Mouse (Mus musculus): ENCODE results near the gene Tsc22d4.
A peak's percentile ranks its signal among the peaks of the same experiment; 100 is the strongest.

Tsc22d4 gene

DNA sequence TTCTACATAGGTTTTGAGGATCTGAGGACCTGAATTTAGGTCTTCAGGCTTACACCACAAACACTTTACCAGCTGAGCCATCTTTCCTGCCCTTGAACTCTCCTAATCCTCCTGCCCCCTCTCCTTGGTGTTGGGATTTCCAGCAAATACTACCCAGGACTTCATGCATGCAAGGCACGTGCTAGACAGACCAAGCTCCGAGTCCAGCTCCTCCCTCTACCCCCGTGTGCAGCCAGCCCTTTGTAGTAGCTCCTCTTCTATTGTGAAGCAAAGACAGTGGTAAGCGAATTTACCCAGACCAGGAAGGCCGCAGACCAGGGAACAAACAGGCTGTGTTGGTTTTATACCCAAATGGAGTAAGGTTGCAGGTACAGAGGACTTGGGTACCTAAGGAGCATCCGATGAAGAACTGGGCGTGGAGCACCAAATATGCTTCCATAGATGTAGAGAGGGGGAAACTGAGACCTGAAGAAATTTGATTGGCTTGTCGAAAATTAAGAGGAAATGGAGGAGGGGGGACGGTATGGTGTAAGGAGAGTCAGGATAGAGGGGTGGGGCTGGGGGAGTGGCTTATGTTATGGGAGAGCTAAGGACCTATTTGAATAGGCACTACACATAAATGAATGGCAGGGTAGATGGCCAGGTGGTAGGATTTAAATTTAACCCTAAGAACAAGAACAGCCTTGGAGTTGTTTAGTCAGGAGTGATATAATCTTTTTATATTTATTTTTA is 19.2 kb downstream of the Tsc22d4 start:
- DNase-seq (ENCODE audit: low spot score), result no peak

DNA sequence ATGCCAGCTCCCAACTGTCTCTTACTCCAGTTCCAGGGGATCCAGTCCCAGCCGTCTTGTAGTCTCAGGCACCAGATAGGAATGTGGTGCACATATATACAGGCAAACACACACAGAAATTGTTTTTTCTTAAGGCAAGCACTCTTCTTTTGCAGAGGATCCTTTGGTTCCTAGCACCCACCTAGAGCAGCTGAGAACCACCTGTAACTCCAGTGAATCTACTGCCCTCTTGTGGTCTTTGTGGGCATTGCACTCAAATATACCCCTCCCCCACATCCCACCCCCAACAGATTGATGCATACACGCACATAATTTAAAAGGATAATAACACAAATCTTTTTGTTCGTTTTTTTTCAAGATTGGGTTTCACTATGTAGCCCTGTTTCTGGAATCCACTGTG is 20.7 kb downstream of the Tsc22d4 start:
- no peak for DNase-seq (ENCODE audit: low spot score)

DNA sequence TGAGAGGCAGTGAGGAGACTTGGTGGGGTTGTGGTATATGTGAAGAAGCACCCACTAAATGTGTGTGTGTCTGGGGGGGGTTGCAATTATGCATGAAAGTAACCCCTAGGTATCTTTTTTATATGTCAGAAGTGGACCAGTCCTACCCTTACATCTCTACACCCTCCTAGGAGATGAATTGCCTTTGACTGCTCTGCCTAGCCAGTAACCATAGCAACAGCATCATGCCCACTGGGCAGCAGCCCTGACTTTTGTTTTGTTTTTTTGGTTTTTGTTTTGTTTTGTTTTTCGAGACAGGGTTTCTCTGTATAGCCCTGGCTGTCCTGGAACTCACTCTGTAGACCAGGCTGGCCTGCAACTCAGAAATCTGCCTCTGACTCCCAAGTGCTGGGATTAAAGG is 22.9 kb downstream of the Tsc22d4 start:
- no peak for DNase-seq (ENCODE audit: low spot score)

DNA sequence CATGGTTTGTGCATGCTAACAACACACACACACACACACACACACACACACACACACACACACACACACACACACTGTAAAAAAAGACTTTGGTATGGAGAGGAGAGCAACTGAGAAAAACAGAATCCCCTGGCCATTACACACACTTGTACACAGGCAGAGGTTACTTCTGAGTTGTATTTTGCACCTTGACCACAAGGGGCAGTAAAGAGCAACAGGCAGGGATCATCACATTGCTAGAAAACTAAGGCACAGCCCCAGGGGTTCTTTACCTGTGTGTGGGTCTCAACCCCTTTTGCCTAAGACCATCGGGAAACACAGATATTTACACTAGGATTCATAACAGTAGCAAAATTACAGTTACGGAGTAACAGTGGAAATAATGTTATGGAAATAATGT is 25.2 kb downstream of the Tsc22d4 start:
- DNase-seq (ENCODE audit: low spot score), result no peak

DNA sequence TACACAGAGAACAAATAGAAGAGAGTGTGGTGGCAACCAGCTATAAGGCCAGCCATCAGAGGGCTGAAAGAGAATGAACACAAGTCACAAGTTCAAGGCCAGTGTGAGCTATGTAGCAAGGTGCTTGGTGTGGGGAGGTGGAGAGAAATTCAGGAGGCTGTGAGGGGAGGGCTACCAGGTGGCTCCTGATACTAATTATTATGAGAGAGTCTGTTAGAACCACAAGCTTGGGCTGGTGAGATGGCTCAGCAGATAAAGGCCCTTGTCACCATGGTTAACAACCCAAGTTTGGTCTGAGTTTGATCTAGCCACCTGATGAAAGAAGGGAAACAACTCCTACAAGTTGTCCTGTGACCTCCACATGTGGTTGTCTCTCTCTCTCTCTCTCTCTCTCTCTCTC is 27.2 kb downstream of the Tsc22d4 start:
- DNase-seq (ENCODE audit: low spot score), result no peak

DNA sequence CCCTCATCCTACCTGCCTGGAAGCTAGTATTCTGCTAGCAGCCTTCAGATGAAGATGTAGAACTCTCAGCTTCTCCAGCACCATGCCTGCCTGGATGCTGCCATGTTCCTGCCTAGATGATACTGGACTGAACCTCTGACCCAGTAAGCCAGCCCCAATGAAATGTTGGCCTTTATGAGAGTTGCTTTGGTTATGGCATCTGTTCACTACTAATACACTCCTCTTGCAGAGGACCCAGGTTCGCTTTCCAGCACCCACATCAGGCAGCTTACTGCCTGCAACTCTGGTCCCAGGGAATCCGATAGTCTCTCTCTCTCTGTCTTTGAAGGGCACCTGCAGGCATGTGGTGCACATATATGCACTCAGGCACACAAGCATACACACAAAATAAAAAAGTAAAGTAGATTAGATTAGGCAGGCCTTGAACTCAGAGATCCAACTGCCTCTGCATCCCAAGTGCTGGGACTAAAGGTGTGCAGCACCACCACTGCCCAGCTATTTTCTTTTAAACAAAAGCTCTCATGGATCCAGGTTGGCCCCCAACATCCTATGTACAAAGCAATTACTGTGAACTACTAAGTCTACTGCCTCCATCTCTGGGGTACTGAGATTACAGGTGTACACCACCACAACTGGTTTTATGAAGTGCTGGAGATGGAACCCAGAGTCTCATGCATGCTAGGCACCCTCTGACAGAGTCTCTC is 30.2 kb downstream of the Tsc22d4 start:
- DNase-seq (ENCODE audit: low spot score), result no peak

DNA sequence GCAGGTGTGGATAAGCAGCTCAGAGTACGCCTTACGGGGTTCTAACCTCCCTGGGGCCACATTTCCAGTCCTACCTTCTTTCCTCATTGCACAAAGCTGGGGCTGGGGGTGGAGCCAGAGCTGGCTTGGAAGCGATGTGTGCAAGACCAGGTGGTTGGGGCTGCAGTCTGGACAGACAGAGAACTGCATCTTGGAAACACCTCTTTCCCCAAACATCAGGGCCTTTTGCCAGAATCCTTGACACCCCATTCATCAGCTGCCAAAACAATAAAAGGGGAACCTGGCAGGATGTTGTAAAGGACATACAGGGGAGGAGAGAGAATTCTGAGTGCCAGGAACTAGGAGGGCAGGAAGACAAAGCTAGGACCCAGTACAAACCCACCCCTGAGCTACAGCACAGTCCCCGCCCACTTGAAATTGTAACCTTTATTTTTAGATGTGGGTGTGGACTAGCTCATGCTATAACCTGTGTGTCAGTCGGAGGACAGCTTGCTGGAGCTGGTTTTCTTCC is 30.9 kb downstream of the Tsc22d4 start:
- peak; percentile 39 for DNase-seq (ENCODE audit: low spot score)

DNA sequence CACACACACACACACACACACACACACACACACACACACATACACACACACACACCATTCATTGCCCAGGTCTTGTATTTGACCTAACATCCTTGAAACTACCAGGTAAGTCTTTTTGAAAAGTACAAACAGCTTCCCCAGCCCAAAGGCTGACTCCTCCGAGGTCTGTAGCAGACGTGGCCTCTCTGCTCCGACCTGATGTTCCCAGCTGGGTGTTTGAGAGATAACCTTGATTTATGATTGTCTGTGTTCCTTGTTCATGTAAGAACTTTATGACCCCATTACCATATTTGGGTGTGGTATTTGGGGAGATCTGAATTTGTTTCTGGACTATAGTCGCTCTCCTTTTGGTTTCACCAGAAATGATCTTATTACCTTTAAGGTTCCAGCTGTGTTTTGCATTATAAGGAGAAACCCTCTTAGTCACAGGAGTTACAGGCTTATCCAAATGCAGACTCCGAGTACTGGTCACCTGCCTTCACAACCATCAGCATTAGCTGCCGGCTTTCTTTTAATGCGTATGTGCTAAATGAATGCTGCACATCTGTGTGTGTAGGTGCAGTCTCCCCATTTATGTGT is 31.8 kb downstream of the Tsc22d4 start:
- DNase-seq (ENCODE audit: low spot score), result no peak

DNA sequence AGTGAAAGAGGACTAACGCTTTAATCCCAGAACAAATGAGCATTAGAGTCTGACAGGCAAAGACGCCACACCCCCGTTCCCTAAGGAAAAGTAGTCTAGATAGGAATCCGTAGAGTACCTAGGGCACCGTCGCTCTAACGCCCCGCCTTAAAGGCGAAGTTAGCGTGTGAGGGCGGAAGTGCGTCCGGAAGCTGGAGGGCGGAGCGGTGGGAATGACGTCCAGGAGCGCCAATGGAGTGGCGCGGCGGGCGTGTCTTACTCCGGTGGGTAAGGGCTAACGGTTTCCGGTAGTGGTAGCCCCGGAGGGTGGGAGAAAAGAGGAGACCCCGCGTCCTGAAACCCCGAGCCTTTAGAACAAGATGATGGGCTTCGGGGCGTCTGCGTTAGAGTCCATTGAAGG is 33.1 kb downstream of the Tsc22d4 start, which contains the start of gene Ppp1r35:
Gene Ppp1r35 (plus strand): TSS at position 215 of the 400 bp plus-strand sequence.
- DNase-seq (ENCODE audit: low spot score), result peak; percentile 97

DNA sequence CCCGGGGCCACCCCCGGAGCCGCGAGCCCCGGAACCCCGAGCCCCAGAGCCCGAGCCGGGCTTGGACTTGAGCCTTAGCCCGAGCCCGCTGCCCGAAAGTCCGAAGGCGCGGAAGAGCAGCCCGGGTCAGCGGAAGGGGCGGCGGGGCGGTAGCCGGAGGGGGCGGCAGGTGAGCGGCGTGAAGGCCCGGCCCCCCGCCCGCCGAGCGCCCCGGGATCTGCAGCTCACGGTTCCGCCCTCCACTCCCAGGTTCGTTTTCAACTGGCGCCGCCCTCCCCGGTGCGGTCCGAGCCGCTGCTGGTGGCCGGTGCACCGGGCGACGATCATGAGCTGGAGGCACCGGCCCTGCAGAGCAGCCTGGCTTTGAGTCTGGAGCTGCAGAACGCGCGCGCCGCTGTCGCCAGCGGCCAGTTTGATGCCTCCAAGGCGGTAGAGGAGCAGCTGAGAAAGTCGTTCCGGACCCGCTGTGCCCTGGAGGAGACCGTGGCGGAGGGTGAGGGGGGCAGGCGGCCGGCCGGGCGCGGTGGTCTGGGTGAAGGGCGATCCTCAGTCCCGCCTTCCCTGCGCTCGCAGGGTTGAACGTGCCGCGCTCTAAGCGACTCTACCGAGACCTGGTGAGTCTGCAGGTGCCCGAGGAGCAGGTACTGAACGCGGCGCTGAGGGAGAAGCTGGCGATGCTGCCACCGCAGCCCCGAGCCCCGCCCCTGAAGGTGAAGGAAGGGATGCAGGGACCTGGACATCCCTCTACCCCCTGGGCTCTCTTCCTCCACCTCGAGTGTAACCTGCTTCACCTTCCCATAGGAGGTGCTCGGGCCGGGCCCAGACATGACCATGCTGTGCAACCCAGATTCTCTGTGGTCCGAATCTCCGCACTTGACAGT is 33.8 kb downstream of the Tsc22d4 start:
- peak; percentile 26 for DNase-seq (ENCODE audit: low spot score)

DNA sequence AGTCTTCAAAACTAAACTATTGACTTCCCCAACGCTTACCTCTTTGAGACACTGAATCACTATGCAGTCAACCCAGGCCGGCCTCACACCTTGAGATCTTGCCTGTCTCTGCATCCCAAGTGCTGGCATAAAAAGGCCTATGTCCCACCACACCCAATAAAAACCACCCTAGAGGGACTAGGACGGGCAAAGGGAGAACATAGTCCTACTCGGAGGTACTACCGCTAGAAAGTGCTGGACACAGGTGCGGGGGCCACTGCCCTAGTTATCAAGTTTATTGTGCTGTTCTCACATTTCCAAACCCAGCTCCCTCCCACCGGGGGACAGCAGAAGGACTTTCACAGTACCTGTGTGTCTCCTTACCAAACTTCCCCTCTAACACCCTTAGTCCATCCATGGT is 36.1 kb downstream of the Tsc22d4 start:
- DNase-seq (ENCODE audit: low spot score), result no peak

DNA sequence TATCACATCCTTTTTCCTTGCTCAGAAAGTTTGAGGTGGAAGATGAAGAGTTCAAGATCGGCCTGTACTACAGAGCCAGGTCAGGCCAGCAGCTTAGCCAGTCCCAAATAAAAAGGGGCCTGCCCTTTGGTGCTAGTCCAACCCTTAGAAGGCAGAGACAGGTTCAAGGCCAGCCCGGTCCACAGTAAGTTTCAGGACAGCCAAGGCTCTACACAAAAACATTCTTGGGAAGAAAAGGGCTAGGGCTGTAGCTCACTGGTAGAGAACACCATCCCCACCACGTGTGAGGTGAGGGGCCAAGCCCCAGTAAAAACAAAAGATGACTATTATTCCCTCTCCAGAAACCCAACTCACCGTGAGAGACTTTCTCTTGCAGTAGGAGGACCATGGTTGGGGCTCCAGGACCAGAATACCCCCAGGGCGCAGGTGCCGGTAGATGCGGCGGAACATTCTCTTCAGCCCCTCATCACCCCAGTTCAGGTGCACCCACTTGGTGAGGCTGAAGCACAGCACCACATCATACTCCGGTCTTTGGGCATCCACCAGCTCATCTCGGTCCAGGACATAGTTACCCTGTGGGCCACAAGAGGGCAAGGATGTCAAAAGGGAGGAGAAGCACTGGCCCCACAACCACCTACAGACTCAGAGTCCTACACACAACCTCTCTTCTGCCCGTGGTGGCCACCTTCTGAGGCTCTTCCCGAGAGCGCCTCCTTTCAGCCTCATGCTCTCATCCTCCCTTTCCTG is 37.4 kb downstream of the Tsc22d4 start:
- no peak for DNase-seq (ENCODE audit: low spot score)

DNA sequence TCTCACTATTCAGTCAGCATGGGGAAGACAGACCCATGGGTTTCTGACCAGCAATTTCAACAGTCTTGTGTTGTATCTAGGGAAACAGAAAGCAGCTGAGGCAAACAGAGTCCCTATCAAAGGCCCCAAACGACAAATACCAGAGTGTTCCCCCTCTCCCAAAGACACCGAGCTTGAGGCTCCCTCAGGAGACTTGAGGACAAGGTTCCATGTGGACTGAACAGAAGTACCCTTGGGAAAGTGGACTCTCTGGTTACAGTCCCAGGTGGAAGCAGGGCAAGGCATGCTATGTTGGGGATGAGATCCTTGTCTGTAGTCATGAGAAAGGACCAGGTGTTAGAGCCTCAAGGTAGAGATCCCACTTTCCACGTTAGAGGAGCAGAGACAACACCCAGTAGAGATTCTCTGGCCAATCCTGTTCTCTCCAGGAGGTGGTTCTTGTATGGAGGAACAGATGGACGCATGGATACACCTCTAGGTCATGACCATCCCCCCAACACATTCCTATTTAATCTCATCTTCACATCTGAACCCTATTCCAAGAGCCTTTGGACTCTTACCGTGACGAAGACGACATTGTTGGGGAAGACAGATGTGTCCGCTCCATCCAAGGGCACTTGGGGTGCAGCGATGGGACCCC is 38.5 kb downstream of the Tsc22d4 start:
- no peak for DNase-seq (ENCODE audit: low spot score)

DNA sequence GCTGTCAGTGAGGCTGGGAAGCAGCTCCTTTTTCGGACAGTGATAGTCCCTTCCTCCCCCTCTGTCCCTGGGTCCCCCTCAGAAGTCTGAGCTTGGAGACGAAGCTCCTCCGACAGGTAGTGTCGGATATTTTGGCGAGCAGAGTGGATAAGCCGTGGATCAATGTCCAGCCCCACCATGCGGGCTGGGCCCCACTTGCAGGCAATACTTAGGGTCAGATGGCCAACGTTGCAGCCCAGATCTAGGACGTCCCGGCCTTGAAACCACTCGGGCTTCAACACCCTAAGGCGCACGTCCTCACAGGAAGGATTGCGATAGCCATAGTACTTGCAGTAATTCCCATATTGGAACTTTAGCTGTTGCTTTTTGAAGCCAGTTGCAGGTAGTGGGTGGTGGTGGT is 39.0 kb downstream of the Tsc22d4 start:
- peak; percentile 18 for DNase-seq (ENCODE audit: low spot score)

DNA sequence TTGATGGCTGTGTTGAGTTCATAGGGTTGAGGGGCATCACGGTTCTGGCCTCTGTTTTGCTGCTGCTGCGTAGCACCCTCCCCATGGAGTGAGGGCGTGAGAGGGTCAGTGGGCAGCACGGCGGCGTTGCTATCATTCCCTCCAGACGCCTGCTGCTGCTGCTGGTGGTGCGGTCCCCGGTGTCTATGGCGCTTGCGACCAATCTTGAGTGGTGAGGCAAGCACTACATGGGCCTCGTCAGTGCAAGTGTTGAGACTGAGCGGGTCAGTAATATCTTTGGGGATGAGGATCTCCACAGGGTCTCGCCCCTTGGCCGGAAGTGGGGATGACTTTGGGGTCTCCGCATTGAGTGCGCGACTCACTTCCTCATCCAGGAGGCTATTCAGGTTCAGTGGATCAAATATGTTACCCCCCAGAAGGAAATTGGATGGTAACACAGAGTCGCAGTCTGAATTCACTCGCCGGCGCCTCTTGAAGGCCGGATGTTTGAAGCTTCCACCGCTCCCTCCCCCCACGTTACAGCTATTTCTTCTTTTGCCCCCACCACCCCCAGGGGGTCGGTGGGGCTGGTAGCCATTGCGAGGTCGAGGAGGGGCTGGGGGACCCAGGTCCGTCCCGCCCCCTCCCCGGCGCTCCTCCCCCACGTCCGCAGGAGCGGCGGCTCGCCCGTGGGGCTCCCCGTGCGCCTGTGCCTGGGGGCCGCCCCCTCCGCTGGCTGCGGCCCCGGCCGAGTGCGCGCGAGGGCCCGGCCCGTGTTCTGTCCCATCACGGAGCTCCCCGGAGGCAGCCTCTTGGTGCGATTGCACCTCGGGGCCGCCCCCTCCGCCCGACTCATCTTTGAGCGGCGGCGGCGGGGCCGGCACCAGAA is 39.9 kb downstream of the Tsc22d4 start:
- DNase-seq (ENCODE audit: low spot score), result peak; percentile 68

DNA sequence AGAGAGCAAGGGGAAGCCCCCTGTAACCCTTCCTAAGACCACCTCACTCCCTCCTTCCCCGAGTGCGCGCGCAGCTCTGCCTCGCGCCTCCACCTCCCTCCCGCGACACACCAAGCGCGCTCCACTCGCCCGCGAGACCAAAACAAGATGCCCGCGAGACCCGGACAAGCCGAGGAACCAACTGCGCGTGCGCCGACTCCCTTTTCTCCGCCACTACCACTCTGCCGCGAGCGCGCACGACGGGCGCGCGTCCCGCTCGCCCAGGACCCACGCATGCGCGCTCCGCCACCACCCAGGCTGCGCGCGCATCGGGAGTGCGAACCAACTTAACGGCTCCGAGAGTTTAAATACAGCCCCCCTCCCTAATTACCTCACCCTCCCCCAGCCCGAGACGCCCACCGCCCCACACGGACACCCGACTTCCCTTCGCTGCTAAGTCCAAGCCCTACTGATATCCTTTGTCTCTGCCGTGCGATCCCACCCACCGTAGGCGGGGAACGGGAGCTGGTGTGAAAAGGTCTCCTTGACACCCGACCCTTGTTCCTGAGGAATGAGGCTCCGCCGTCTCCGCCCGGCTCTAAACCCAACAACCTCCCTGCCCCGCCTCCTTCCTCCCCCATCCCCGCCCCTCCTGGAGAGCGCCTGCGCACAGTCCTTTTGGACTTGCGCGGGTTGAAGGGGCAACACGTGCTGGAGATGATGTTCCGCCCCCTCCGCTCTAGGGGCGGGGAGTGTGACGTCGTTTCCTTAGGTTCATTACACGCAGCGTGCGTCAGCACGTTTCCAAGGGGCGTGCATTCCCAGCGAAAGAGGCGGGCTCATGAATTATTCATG is 40.8 kb downstream of the Tsc22d4 start:
- peak; percentile 99 for DNase-seq (ENCODE audit: low spot score)

DNA sequence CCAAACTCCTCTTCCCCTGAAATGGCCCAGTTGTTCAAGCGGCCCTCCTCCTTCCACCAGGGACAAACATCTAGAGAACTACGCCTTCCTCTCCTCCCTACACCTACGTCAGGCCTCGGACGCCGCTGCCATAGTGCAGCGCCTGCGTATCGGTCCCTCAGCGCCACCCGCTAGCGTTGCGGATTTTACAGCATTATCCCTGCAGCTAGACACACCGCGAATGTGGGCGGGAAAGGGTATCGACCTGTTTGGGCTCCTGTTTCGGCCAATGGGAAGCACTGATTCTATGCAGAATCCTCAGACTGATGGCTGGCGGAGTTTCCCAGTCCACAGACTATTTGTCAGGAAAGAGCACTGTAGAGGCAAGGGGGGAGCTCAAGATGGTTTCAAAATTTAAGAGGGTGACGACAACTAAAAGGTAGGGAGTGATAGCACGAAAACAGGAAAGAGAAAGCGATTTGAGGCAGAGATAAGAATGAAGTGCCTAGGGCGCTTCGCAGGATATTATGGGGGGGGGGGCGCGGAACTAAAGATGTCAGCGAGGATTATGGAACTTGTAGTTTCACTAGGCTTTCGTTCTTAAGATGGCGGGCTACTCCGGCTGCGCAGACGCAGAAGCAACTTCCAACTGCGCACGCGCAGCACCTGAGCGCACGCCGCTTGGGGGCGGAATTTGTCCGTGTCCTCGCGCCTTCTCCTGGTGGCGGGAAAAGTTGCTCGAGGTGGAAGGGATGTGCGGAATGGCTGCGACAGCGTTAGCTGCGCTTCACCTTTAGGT is 41.8 kb downstream of the Tsc22d4 start, which contains the start of the genes Mepce and Zcwpw1:
Gene Mepce (minus strand): TSS at position 505 of the 778 bp plus-strand sequence.
Gene Zcwpw1 (plus strand): TSS at position 648 of the 778 bp plus-strand sequence.
- peak; percentile 95 for DNase-seq (ENCODE audit: low spot score)

DNA sequence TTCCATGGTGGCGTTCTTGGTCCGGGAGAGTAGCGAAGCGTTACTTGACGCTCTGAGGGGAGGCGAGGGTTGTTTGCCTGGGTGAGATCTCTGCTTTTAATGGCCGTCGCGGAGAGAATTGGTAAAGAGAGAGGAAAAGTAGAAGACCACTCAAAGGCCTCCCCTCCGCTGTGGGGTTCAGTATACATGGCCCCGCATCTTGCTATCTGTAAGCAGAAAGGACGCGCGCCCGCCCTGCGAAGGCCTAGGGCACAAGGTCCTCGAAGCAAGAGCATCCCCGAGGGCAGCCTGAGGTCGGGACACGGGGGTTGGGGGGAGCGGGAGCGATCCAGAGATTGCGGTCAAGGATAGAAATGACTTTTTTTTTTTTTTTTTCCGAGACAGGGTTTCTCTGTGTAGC is 42.6 kb downstream of the Tsc22d4 start:
- DNase-seq (ENCODE audit: low spot score), result no peak
